Mouse (Mus musculus): ENCODE results near the gene Kbtbd7. TPM values are rescaled to one million over a fixed set of nuclear protein-coding genes. Genes with fewer than 3 reads are reported as not detected.

The Kbtbd7 gene
- polyA plus RNA-seq, 1 experiment from 2014 or later: 12.3 TPM

Other genes with a start within 250 kb of the Kbtbd7 start
- not detected in 2 replicates for gene Zfp957, start 179.1 kb upstream of the Kbtbd7 start, polyA plus RNA-seq (2015; fragmentation: Nextera tagmentation; extraction: Ambion mirVana)
- gene Rgcc, start 124.9 kb upstream of the Kbtbd7 start, polyA plus RNA-seq (2015; fragmentation: Nextera tagmentation; extraction: Ambion mirVana): 29.7 and 35.7 TPM in 2 replicates
- 37.8 and 42.9 TPM in 2 replicates for gene Naa16, start 35.7 kb upstream of the Kbtbd7 start, polyA plus RNA-seq (2015; fragmentation: Nextera tagmentation; extraction: Ambion mirVana)
- gene Mtrf1, start 28.7 kb upstream of the Kbtbd7 start, polyA plus RNA-seq (2015; fragmentation: Nextera tagmentation; extraction: Ambion mirVana): 10.7 and 11.6 TPM in 2 replicates
- gene Kbtbd6, start 25.3 kb downstream of the Kbtbd7 start, polyA plus RNA-seq (2015; fragmentation: Nextera tagmentation; extraction: Ambion mirVana): 3.1 and 4.0 TPM in 2 replicates
- gene Elf1, start 54.7 kb downstream of the Kbtbd7 start, polyA plus RNA-seq (2015; fragmentation: Nextera tagmentation; extraction: Ambion mirVana): 10.2 and 10.3 TPM in 2 replicates
- gene Wbp4, start 55.0 kb downstream of the Kbtbd7 start, polyA plus RNA-seq (2015; fragmentation: Nextera tagmentation; extraction: Ambion mirVana): 37.0 and 39.1 TPM in 2 replicates
- gene Sugt1, start 161.2 kb downstream of the Kbtbd7 start, polyA plus RNA-seq (2015; fragmentation: Nextera tagmentation; extraction: Ambion mirVana): 114 and 118 TPM in 2 replicates
- gene Cnmd, start 235.7 kb downstream of the Kbtbd7 start, polyA plus RNA-seq (2015; fragmentation: Nextera tagmentation; extraction: Ambion mirVana): 2.0 and 2.6 TPM in 2 replicates